Mouse (Mus musculus): ENCODE measurements around the gene Sytl1.

Sytl1 gene

GRCm38 (mm10) chr4:133262882-133263281, at the start of gene Sytl1:
Gene Sytl1 (minus strand): TSS chr4:133263113.
- no peak for DNase-seq

DNA sequence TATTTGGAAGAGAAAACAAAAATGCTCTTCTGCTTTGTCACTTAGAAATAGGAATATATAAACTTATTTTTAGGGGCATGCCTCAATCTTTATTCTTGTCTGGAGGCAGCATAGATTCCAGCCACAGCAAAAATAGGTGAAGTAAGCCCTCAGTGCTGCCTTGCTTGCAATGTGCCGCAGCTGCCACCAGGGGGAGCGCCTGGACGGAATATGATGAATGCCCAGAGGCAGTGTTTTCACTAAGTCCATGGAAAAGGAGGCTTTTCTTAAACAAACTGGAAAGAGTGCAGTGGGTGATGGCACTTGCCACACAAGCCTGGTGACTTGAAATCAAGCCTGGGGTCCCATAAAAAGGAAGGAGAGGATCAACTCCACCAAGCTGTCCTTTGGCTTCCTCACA, 47.0 kb upstream of the Sytl1 start:
- DNase-seq: peak; percentile 77 to 81

DNA sequence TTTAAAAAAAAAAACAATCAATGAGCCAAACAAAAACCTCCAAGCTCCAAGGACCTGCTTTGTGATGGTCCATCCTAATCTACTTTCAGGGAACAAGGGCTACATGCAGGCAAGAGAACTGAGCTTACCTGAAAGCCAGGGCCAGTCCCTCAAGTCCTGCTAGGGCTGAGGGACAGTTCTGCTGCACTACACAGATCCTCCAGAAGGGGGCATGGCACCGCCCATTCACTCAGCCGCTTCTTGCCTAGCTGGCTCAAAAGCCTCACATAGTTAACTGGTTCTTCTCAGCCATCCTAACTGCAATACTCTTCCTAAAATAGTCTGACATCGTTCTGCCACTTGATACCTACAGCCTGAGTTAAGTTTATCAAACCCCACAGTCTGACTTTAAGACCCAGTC, 44.4 kb upstream of the Sytl1 start:
- DNase-seq: peak; percentile 34 to 41

DNA sequence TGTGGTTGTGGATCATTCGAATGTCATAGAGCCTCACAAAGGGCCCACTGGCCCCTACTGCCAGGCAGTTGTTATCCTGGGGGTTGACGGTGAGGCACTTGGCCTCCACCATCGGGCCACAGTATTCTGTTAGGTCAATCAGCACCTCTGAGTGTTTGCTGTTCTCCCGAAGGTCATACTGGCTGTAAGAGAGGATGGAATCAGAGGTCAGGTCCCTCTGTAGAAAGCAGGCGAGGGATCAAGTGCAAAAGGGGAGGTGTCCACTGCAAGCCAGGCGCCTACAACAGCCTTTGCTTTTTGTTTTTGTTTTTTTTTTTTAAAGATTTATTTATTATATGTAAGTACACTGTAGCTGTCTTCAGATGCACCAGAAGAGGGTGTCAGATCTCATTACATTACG, 42.9 kb upstream of the Sytl1 start:
- no peak for DNase-seq

DNA sequence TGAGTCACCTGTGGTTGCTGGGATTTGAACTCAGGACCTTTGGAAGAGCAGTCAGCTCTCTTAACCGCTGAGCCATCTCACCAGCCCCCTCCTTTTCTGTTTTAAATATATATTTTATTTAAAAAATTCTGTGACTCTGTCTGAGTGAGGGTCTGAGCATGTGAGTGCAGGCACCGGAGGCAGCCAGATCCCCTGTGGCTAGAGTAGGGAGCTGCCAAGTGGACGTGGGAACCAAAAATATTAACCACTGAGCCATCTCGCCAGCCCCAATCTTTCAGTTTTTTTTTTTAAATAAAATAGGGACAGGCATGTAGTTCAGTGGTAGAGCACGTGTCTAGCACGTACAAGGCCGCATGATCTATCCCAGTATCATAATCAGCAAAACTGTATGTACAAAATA, 41.9 kb upstream of the Sytl1 start:
- DNase-seq: no peak

DNA sequence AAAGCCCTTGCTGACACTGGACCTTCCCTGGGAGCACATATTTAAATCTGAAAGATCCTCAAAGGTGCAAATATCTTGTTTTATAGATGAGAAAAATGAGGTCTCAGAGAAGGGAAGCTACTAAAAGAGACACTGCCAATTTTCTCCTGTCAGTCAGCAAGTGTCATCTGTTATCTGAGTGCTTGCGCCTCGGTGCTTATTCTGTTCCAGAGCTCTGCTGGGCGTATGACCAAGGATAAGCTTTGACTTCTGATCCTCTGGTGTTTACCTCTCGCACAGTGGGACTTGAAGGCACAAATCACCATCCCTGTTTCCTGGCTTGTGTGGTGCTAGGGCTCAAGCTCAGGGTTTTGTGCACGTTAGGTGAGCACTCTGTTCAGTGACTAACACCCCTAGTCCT, 39.8 kb upstream of the Sytl1 start:
- no peak for DNase-seq

DNA sequence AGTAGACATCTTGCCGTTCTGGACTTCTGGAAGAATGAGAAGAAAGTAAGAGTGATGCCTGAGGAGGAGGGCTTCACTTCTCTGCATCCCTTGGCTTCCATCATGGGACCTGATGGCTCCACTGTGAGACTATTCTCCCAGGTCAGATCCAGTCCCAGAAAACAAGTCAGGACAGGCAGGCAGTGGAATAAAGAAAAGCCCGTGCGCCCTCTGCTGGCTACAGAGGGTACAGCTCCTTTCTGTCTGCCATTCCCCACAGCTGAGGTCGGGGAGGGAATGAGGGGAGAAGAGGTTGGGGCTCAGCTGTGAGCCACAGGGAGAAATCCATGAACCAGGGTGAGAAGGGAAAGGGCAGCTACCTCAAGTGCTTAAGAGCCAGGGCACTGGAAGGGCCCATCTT, 38.9 kb upstream of the Sytl1 start:
- peak; percentile 46 to 54 for DNase-seq

DNA sequence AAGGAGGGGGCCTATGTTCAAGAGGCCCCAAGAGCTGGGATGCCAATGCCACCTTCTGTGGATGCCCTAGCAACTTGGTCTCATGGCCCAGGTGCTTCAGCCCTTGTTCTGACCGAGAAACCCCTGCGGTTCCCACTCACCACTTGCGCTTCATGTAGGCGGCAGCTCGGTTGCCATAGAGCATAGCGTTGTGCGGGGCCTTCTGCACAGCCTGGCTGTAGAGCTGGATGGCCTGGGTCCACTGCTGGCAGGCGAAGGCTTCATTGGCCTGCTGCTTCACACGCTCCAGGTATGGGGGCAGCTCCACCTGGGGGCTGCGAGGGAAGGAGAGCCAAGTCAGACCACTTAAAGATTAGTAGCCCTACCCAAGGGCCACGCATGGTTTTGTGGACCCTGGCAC, 37.5 kb upstream of the Sytl1 start:
- DNase-seq: no peak

DNA sequence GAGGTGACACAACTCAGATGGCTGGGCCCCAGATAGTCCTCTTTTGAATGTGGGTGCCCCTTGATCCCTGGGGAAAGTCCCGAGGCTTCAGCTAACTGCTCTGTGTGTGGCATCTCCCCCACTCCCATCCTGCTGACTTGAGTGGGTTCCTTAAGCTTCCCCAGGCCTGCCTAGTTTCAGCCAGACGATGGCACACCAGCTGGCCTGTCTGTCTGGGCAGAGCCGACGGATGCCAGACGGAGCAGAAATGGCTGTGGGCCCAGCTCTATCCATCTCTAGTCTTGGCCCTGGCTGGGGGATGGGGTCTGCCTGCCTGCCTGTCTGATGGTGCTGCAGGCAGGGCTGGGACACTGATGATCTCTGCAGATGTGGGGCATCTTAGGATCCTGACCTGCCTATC, 36.8 kb upstream of the Sytl1 start:
- no peak for DNase-seq

- DNase-seq: no peak
These were observed 35.8 kb upstream of the Sytl1 start for GRCm38 (mm10) chr4:133298516-133299365.

GRCm38 (mm10) chr4:133297801-133298238, 34.9 kb upstream of the Sytl1 start:
- peak; percentile 64 to 70 for DNase-seq

DNA sequence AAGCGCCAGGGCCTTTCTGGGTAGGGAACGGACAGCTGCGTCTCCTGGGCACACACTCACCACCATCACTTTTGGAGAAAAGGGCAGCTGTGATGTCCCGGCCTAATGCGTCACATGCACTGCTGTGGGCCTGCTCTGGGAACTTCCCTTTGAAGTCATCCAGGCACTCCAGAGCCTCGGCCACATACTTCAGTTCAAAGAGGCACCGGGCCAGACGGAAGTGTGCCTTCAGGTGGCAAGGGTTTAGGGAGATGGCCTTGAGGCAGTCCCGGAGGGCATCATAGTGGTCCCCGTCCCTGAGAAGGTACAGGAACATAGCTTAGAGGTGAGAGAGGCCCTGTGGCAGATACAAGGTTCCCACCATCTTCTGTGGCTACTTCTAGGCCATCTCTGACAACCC, 34.4 kb upstream of the Sytl1 start:
- no peak for DNase-seq

DNA sequence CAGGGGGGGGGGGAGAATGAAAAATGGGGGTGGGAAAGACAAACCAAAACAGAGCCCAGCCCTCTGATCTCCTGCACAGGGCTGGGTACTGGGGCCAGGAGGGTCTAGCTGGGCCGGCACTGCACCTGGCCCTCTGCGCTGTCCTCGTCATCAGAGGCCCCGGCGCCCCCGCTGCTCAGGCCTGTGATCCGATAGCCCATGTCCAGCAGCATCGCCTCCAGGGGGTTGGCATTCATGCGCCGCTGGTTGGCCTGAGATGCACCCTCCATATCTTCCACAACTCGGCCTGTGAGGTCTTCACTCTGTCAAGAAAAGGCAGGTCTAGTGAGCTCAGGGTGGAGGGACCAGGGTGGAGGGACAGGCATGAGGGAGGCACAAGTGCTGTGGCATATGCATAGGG, 31.2 kb upstream of the Sytl1 start:
- no peak for DNase-seq

DNA sequence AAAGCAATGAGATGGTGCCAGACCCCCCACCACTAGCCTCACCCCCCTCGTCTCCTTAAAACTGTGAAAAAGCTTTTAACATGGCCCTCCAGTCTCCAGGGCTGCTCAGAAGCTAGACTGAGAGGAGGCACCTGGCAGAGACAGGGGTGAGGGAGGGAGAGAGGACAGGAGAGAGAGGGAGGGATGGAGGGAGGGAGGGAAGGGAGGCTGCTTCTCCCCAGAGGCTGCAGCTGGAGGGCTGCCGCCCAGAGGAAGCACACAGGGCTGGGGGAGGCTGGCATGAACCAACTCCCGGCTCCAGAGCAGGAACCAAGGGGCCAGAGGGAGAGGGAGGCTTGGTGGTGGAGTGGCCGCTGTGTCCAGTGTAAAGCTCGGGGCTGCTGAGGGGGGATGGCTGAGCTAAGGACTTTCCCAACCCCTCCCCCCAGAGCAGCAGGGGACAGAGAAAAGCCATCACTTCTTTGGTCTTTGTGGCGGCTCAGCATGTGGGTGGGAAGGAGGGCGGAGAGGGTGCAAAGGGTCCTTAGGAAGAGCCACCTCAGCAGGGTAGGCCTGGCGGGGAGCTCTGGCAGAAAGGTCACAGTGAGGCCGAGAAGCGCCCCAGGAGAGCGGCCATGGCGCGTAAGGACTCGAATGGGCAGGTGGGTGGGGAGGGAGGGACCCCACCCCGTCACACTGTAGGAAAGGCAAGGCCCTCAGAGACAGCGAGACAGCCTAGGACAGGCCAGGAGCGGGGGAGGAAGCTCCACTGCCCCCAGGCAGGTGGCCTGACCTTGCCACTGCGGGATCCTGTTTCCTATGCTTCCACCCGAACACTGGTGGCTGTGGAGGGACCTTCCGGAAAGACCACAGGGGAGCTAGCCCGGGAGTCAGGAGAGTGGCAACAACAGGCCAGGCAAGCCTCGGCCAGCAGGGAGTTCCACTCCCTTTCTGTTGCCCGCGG, 30.3 kb upstream of the Sytl1 start:
- no peak for DNase-seq

DNA sequence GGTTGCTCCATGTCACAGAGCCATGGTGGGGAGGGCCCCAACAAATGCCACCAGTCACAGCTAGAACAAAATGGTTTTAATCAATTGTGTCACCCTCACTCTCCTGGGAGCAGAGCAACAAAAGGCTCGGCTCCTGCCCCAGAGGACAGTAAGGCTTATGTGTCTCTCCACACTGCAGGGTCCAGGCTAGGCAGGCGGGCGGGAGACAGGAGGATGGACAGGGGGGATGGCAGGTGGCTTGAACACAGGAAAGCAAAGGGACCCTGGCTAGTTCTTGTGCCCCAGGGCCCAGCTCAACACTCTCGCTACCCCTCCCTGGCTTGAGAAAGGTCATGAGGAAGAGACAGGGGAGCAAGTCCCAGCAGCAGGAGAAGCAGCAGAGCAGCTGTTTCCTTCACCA, 29.5 kb upstream of the Sytl1 start:
- no peak for DNase-seq

DNA sequence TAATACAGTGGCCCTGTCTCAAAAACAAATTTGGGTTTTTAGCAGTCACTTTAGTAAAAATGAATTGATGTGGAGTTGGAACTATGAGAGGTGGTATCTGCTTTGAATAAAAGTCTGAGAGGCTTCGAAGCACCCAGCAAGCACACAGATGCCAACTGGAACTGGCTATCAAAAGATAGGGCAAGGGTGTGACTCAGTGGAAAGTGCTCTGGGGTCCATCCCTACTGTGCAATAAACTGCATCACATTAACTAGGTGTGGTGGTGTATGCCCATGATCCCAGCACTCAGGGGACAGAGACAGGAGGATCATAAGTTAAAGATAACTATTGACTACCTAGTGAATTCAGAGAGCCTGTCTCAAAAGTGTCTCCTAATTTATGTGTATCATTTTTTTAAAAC, 28.3 kb upstream of the Sytl1 start:
- DNase-seq: no peak

DNA sequence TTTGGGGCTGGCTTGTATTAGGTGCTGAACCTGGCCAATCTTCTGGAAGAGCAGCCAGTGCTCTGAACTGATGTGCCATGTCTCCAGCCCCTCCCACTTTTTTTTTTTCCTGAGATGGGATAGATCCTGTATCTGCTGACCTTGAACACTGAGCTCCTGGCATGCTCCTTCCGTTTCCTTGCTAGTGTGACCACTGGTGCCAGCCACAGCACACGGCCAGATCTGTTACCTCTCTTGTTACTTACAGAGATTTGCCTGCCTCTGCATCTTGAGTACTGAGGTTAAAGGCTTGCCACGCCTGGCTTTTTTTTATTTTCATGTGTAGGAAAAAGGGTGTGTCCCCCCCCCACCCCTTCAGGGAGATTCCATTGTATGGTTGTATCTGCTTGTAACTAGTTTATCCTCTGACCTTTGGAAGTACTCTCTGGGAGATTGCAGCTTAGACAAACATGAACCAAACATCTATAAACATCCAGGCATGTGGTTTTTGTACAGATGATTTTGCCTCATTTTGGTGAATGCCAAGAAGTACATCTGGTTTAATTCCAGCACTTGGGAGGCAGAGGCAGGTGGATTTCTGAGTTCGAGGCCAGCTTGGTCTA, 23.7 kb upstream of the Sytl1 start:
- DNase-seq: no peak

DNA sequence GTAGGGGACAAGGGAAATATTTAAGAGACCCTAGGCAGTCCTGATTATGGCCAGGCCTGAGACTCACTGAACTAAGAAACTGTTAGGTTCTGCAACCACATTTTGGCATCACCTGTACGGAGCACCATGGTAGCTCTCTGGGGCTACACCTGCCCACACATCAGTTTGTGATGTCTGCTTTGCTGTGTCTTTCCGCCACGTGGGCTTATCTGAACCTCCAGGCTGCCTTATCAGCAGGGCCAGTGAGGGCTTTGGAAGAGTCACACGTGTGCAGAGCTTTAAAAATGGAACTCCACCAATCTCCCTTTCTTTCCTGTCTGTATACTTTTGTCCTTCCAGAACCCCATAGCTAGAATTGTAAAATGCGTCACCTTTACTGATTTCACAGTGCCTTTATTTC, 23.0 kb upstream of the Sytl1 start:
- no peak for DNase-seq

DNA sequence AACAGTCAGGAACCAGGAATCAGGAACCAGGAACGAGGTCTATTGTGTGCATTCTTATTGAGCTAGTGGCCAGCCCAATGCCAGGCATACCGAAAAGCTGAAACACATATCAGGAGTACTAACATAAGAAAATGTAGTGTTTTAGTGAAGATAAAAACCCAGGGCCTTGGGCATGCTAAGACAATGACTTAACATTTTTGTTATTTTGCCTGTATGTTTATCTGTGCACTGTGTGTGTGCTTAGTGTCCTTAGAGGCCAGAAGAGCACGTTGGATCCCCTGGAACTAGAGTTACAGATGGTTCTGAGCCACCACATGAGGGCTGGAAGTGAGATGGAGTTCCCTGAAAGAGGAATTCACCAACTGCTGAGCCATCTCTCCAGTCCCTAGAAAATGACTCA, 22.4 kb upstream of the Sytl1 start:
- DNase-seq: no peak

DNA sequence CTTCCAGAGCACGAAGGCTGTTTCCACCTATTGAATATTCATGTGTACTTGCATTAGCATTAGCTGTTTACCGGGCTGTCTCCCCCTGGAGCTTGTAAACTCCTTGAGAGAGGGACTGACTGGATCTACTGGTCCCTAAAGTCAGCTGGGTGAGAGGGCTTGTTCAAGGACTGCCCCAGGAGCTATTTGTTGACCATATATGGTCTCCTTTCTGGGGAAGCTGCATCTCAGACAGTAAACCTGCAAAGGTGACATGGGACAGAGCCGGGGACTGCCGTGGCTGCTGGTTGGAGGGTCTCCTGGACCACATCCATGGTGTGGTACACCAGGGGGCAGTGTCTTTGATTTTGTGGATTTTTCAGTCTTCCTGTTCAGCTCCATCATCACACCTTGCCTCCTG, 19.7 kb upstream of the Sytl1 start:
- DNase-seq: no peak

DNA sequence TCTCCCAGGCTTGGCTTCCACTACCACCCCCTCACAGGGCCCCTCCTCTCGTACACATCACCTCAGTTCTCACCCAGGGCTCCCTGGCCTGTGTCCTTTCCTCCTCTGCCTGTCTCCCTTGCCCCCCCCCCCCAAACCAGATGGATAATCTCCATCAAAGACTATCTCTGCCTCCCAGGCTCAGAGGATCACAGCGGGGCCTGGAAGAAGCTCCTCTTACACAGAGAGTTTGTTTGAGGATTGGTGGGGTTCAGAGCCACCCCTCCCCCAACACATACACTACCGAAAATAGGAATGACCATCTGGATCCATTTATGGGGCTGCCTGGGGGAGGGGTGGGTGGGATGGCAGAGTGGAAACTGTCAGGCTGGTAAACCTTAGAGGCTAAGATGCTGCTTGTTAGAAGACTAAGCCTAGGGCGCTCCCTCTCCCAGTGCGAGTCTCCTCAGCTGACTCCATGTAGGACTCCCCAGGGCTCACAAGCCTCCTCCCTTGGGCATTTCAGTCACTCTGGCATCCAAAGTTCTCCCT, 19.1 kb upstream of the Sytl1 start:
- DNase-seq: no peak

DNA sequence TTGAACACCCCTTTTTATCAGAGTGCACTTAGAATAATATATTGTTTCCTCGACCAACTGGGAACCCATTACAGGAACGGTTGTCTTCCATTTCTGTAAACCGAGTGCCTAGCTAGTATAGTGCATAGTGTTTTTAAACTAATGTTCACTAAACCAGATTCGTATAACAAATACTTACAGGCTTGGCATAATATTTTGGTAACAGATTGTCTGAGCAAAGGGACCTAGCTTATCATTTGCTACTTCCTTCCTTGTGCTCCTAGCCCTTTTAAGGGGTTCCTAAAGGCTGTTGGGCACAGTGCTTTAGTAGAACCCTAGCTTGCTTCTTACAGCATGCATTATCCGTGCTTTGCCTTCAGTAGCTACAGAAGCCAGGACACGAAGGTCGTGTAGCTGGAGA, 18.6 kb upstream of the Sytl1 start:
- DNase-seq: no peak

- DNase-seq: no peak
These were observed 15.6 kb upstream of the Sytl1 start for GRCm38 (mm10) chr4:133278482-133278881.

Data from lung, adult 18-20 months (tissue).